ENCODE assay signal across 8 mouse cellular contexts in the genomic region with DNA sequence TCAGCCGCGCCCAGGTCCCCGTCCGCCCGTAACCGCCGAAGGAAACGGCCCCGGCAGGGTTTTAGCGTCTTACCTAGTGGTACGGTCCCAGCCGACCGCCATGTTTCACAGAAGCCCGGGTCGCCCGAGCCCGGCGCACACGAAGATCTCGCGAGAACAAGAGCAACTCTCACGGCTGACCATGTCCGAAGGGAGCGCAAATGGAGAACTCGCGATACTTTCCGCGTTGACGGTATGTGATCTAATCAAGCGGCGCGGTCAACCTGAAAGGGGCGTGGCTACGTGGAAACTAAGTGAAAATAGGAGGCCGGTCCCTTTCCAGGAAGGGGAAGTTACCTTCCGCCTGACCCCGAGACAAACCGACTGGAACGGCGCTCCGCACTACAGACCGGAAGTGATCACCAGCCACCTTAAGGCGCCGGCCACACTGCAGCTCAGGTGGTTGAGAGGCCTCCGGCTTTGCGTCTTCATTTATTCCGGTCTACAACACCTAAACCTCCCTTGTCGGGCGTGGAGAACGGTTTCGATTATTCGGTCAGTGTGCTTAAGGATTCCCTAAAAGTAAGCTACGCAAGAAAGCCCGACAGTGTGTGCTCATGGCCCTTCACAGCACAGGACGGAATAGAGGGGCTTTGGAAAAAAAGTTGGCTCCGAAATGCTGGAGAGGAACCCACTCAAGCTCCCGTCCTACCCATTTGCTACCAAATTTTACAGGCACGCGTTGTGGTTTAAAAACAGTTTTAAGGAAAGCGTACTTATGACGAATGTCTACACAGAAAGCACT. TPM values are rescaled to one million over a fixed set of nuclear protein-coding genes. Genes with fewer than 3 reads are reported as not detected.
DNase-seq lines count a peak whose midpoint lies in the region; ATAC-seq and TF ChIP-seq lines count a peak whose summit lies in the region.

A gene (minus strand): TSS at position 478 of the 784 bp plus-strand sequence.

- peak; percentile 93 for DNase-seq in CD8-positive naive resting alpha-beta T cell, adult 2 months (ENCODE audit: low read depth in 2 of 2, low spot score in 2 of 2)
- DNase-seq in c-Kit-positive CD71-negative TER-119-negative erythroid progenitor cells, embryonic 14.5 days (ENCODE audit: low read depth) = peak; percentile 100
- DNase-seq in forebrain, embryonic 10.5 days (ENCODE audit: extremely low spot score, low spot score) = peak; percentile 96
- peak; percentile 99 for DNase-seq in kidney, postnatal 25 days
- DNase-seq in liver, embryonic 14.5 days (ENCODE audit: low read depth in 3 of 3, low spot score in 3 of 3) = peak; percentile 99 to 100 (median 100)
- DNase-seq in neural tube, embryonic 11.5 days (ENCODE audit: low spot score) = peak; percentile 98
- DNase-seq in stomach, postnatal 0 days (ENCODE audit: low spot score) = peak; percentile 97

- H3K27ac ChIP-seq in forebrain, embryonic 10.5 days = peak within 1 kb of the TSS; percentile 98
- H3K27ac ChIP-seq in heart, embryonic 15.5 days = peak within 1 kb of the TSS; percentile 88
- peak within 1 kb of the TSS; percentile 90 for H3K27ac ChIP-seq in liver, embryonic 14.5 days
- peak within 1 kb of the TSS; percentile 81 for H3K27ac ChIP-seq in neural tube, embryonic 11.5 days (ENCODE audit: low read depth, low read length)
- peak within 1 kb of the TSS; percentile 94 for H3K27ac ChIP-seq in stomach, postnatal 0 days (replicated peaks)

- peak; percentile 76 for TF ChIP-seq EP300 in liver, embryonic 14.5 days (IDR thresholded peaks at IDR 0.05; ENCODE audit: low read depth)
- peak; percentile 97 for TF ChIP-seq EP300 in stomach, postnatal 0 days (optimal IDR thresholded peaks at IDR 0.05)

- H3K4me2 ChIP-seq in heart, embryonic 15.5 days = peak within 1 kb of the TSS; percentile 73
- H3K4me2 ChIP-seq in liver, embryonic 14.5 days (ENCODE audit: low read depth) = peak within 1 kb of the TSS; percentile 87
- H3K4me2 ChIP-seq in neural tube, embryonic 11.5 days (ENCODE audit: low read depth) = peak within 1 kb of the TSS; percentile 75
- peak within 1 kb of the TSS; percentile 76 for H3K4me2 ChIP-seq in stomach, postnatal 0 days (replicated peaks; ENCODE audit: low read depth)

- peaks cover 19% of the 10 kb centered on the region for H3K4me1 ChIP-seq in forebrain, embryonic 10.5 days
- peaks cover 29% of the 10 kb centered on the region for H3K4me1 ChIP-seq in heart, embryonic 15.5 days (replicated peaks)
- peaks cover 0 to 3% of the 10 kb centered on the region in 2 experiments; a peak in 3 of 4 replicates for H3K4me1 ChIP-seq in liver, embryonic 14.5 days (replicated peaks; ENCODE audit: control insufficient read depth in 2 of 2, insufficient read depth in 2 of 2, low read length in 1 of 2)
- H3K4me1 ChIP-seq in neural tube, embryonic 11.5 days (ENCODE audit: control insufficient read depth, insufficient read depth, low read length) = 0 out of 2 replicates have a peak, but pooled peaks cover 2% of the 10 kb centered on the region
- 0 out of 2 replicates have a peak, but pooled peaks cover 2% of the 10 kb centered on the region for H3K4me1 ChIP-seq in stomach, postnatal 0 days (replicated peaks; ENCODE audit: control insufficient read depth, insufficient read depth)

- ATAC-seq in heart, embryonic 15.5 days (replicated peaks; ENCODE audit: insufficient number of reproducible peaks, insufficient read depth, low FRiP score, low read depth) = peak; percentile 96
- ATAC-seq in liver, embryonic 14.5 days (ENCODE audit: insufficient read depth) = peak; percentile 98
- peak; percentile 99 for ATAC-seq in neural tube, embryonic 11.5 days (ENCODE audit: insufficient read depth, low FRiP score, low TSS enrichment)
- ATAC-seq in stomach, postnatal 0 days (ENCODE audit: low FRiP score, low TSS enrichment) = peak; percentile 99

- no peak for TF ChIP-seq CTCF in liver, embryonic 14.5 days (IDR thresholded peaks at IDR 0.05; ENCODE audit: low read depth)
- TF ChIP-seq CTCF in stomach, postnatal 0 days (IDR thresholded peaks at IDR 0.05; ENCODE audit: low read depth) = no peak

- H3K36me3 ChIP-seq in forebrain, embryonic 10.5 days (replicated peaks) = no peaks in the 10 kb centered on the region
- H3K36me3 ChIP-seq in heart, embryonic 15.5 days = no peaks in the 10 kb centered on the region
- H3K36me3 ChIP-seq in liver, embryonic 14.5 days (replicated peaks; ENCODE audit: control insufficient read depth, insufficient read depth, low read depth) = no peaks in the 10 kb centered on the region
- H3K36me3 ChIP-seq in neural tube, embryonic 11.5 days (ENCODE audit: control insufficient read depth, insufficient read depth, low read length) = no peaks in the 10 kb centered on the region
- no peaks in the 10 kb centered on the region for H3K36me3 ChIP-seq in stomach, postnatal 0 days (ENCODE audit: control insufficient read depth, insufficient read depth, low read length)

- no peaks in the 10 kb centered on the region for H3K27me3 ChIP-seq in forebrain, embryonic 10.5 days (ENCODE audit: poor library complexity, severe bottlenecking)
- no peaks in the 10 kb centered on the region for H3K27me3 ChIP-seq in heart, embryonic 15.5 days
- no peaks in the 10 kb centered on the region for H3K27me3 ChIP-seq in liver, embryonic 14.5 days (ENCODE audit: control insufficient read depth, insufficient read depth, low read length)
- H3K27me3 ChIP-seq in neural tube, embryonic 11.5 days (ENCODE audit: control insufficient read depth, insufficient read depth, low read length) = no peaks in the 10 kb centered on the region
- no peaks in the 10 kb centered on the region for H3K27me3 ChIP-seq in stomach, postnatal 0 days (ENCODE audit: control insufficient read depth, insufficient read depth, low read length)

- under 1% methylated on average over 61 of the region's 61 CpGs for WGBS in forebrain, embryonic 10.5 days
- WGBS in heart, embryonic 15.5 days = under 1% methylated on average over 61 of the region's 61 CpGs
- under 1% methylated on average over 61 of the region's 61 CpGs for WGBS in liver, embryonic 14.5 days (ENCODE audit: insufficient replicate concordance)
- under 1% methylated on average over 61 of the region's 61 CpGs for WGBS in neural tube, embryonic 11.5 days
- WGBS in stomach, postnatal 0 days = under 1% methylated on average over 61 of the region's 61 CpGs

- peak within 1 kb of the TSS; percentile 84 for H3K9ac ChIP-seq in heart, embryonic 15.5 days
- peak within 1 kb of the TSS; percentile 93 for H3K9ac ChIP-seq in liver, embryonic 14.5 days (replicated peaks)
- H3K9ac ChIP-seq in neural tube, embryonic 11.5 days (ENCODE audit: low read length) = peak within 1 kb of the TSS; percentile 99
- peak within 1 kb of the TSS; percentile 99 for H3K9ac ChIP-seq in stomach, postnatal 0 days (ENCODE audit: low read length)

- H3K9me3 ChIP-seq in forebrain, embryonic 10.5 days = no peaks in the 10 kb centered on the region
- no peaks in the 10 kb centered on the region for H3K9me3 ChIP-seq in heart, embryonic 15.5 days (replicated peaks)
- no peaks in the 10 kb centered on the region for H3K9me3 ChIP-seq in liver, embryonic 14.5 days (ENCODE audit: control insufficient read depth, low read length)
- no peaks in the 10 kb centered on the region for H3K9me3 ChIP-seq in neural tube, embryonic 11.5 days (ENCODE audit: control insufficient read depth, low read length)
- no peaks in the 10 kb centered on the region for H3K9me3 ChIP-seq in stomach, postnatal 0 days (ENCODE audit: control insufficient read depth, low read length)

- H3K4me3 ChIP-seq in forebrain, embryonic 10.5 days = peak within 1 kb of the TSS; percentile 96
- peak within 1 kb of the TSS; percentile 68 for H3K4me3 ChIP-seq in heart, embryonic 15.5 days
- peak within 1 kb of the TSS; percentile 86 to 97 for H3K4me3 ChIP-seq in liver, embryonic 14.5 days (ENCODE audit: insufficient read depth in 1 of 2, low read depth in 2 of 2, low read length in 2 of 2)
- peak within 1 kb of the TSS; percentile 96 for H3K4me3 ChIP-seq in neural tube, embryonic 11.5 days (ENCODE audit: low read depth, low read length)
- peak within 1 kb of the TSS; percentile 100 for H3K4me3 ChIP-seq in stomach, postnatal 0 days (ENCODE audit: low read depth, low read length)

RNA-seq across cellular contexts. Expression of the gene that starts here (rescaled TPM):
- polyA plus RNA-seq in forebrain, embryonic 10.5 days (2016; fragmentation: Nextera tagmentation; extraction: Ambion mirVana) = 194 and 207 TPM in 2 replicates
- 144 and 145 TPM in 2 replicates for polyA plus RNA-seq in heart, embryonic 15.5 days (2015; fragmentation: Nextera tagmentation; extraction: Ambion mirVana)
- polyA plus RNA-seq in liver, embryonic 14.5 days (2012; rRNA removed) = 24.8 and 36.1 TPM in 2 replicates
- polyA plus RNA-seq in liver, embryonic 14.5 days (2014; fragmentation: Nextera tagmentation; extraction: Ambion mirVana) = 96.0 and 104 TPM in 2 replicates
- polyA plus RNA-seq in neural tube, embryonic 11.5 days (2014; fragmentation: Nextera tagmentation; extraction: Ambion mirVana) = 202 and 210 TPM in 2 replicates
- polyA plus RNA-seq in stomach, postnatal 0 days (2015; fragmentation: Nextera tagmentation; extraction: Ambion mirVana) = 148 and 150 TPM in 2 replicates

Comparison
In these comparisons a context has a peak if more than half of its experiments do, and no peak if none do; other contexts are left out.
1. Peak in every context shown above with its lines: DNase-seq, ATAC-seq, H3K4me3 ChIP-seq and H3K27ac ChIP-seq.